Mouse (Mus musculus): ENCODE data around the gene Zmynd10. TPM values are rescaled to one million over a fixed set of nuclear protein-coding genes. Genes with fewer than 3 reads are reported as not detected.
"Not testable (repeated sequence)": the region's sequence is repeated elsewhere in the genome, so short reads cannot be mapped to it uniquely, and the experiment has no call there.

Zmynd10 gene
- total RNA-seq, 1 experiment from 2014 or later = not detected

DNA sequence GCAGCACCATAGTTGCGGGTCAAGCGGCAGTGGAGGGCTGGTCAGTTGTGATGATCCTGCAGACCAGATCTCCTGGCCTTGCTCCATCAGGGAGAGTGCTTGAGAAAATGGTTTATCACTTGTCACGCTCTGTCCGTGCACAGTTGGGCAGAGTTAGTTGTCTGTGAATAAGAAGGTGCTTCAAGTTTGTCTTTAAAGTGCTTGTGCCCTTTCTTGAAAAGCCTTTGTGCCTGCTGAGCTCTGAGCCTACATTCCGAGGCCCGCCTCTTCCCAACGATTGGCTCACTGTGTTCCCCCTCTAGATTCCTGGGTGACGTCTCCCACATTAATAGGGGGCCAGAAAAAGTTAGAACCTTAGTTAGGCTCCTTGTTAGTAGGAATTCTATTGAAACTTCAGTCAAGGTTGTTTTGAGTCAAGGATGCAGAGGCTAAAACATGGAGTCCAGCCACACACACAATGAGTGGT, 4.8 kb downstream of the Zmynd10 start:
- no peak for ATAC-seq (ENCODE audit: extremely low read depth, insufficient number of reproducible peaks, low FRiP score, poor library complexity, severe bottlenecking)

- ATAC-seq (ENCODE audit: extremely low read depth, insufficient number of reproducible peaks, low FRiP score, poor library complexity, severe bottlenecking) = no peak
Observed at GRCm38 (mm10) chr9:107552690-107553393, 5.7 kb downstream of the Zmynd10 start.

- no peak for ATAC-seq (ENCODE audit: extremely low read depth, insufficient number of reproducible peaks, low FRiP score, poor library complexity, severe bottlenecking)
Observed at GRCm38 (mm10) chr9:107553541-107554318, 6.6 kb downstream of the Zmynd10 start.

DNA sequence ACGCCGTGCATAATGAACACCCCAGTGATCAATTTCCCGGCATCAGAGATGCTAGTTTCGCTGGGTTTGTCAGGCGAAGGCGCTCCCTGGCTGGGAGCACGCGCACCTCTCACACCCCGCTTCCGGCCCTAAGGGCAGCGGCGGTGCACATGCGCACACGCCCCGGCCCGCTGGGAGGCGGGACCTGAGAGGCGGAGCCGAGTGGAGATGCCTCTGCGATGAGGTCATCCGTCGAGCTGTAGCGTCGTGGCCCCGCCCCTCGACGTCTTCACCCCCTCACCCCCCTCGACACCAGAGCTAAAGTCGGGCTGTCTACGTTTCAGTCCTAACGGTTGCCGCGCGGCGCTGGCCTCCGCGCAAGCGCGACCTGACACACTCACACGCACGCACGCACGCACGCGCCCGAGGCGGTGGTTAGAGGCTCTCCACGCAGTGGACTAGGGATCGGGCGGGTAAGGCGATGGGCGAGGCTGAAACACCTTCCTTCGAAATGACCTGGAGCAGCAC, 7.3 kb downstream of the Zmynd10 start:
- peak; percentile 85 for ATAC-seq (ENCODE audit: extremely low read depth, insufficient number of reproducible peaks, low FRiP score, poor library complexity, severe bottlenecking)

- no peak for ATAC-seq (ENCODE audit: extremely low read depth, insufficient number of reproducible peaks, low FRiP score, poor library complexity, severe bottlenecking)
Observed at GRCm38 (mm10) chr9:107555031-107555457, 7.9 kb downstream of the Zmynd10 start.

- ATAC-seq (ENCODE audit: extremely low read depth, insufficient number of reproducible peaks, low FRiP score, poor library complexity, severe bottlenecking) = no peak
Observed at GRCm38 (mm10) chr9:107555701-107556100, 8.6 kb downstream of the Zmynd10 start.

DNA sequence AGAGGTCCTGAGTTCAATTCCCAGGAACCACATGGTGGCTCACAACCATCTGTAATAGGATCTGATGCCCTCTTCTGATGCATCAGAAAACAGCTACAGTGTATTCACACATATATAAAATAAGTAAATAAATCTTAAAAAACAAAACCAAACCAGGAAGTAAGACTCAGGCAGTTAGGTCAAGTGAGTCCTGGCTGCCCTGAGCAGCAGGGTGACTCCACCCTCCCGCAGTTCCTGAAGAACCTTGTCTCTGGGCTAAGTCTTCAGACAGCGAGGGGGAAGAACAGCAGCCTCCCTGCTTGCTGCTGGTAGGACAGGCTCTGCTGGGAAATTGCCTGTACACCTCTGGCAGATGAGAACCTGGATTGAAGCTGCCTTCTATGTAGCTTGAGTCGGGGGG, 9.2 kb downstream of the Zmynd10 start:
- no peak for ATAC-seq (ENCODE audit: extremely low read depth, insufficient number of reproducible peaks, low FRiP score, poor library complexity, severe bottlenecking)

DNA sequence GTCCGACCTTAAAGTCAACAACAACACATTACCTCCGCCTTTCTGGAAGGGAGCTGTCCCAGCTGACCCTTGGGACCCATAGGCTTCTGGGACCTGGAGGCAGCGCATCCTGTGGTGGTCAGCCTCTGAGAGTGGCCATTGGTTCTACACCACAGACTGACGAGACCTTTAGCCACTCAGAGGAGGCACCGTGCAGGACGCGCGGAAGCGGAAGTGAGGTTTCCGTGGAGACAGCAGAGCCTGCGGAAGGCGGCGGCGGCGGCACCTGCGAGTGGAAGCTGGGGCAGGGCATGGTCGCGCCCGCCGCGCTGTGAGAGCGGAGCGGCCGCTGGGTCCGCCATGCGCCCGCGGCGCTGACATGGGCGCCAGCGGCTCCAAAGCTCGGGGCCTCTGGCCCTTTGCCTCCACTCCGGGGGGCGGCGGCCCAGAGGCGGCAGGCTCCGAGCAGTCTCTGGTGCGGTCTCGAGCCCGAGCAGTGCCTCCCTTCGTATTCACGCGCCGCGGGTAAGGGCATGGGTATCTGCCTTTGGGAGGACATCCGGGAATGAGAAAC, 16.0 kb downstream of the Zmynd10 start, which contains the start of gene Tusc2:
Tusc2 (plus strand) TSS at position 227 of the 553 bp plus-strand sequence.
- ATAC-seq (ENCODE audit: extremely low read depth, insufficient number of reproducible peaks, low FRiP score, poor library complexity, severe bottlenecking) = peak; percentile 92

- not testable (repeated sequence) for ATAC-seq (ENCODE audit: extremely low read depth, insufficient number of reproducible peaks, low FRiP score, poor library complexity, severe bottlenecking)
Observed at GRCm38 (mm10) chr9:107565556-107565955, 18.5 kb downstream of the Zmynd10 start.

DNA sequence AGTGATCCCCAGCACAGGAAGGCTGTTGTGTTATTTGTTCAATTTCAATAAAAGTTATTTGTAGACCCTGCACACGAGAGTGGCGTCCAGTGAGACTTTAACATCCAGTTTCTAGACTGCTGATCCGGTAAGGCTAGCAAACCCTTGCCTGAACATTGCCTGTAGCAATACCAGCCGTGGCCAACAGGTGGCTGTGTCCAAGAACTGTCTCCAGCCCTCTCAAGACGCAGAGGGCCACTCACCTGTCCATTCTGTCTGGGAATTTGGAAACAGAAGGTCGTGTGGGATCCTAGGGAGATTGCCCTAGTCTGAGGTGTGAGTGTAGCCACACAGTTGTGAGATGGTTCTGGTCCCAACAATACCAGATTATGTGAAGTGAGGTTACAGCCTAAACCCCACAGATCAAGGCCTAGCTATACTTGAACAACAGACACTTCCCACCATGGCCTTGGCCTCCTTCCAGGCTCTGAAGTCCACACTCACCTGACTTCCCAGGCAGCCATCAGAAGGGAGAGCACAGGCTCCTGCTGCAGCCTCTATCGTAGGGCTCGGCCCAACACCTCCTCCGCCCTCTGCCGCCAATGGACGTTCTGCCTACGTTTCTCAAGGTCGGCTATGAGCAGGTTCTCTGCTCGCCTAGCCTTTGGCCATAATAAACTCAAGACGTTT, 19.1 kb downstream of the Zmynd10 start:
- peak; percentile 38; the same call in 1 of the 2 replicates for ATAC-seq (ENCODE audit: extremely low read depth, insufficient number of reproducible peaks, low FRiP score, poor library complexity, severe bottlenecking)

GRCm38 (mm10) chr9:107566855-107567254, 19.8 kb downstream of the Zmynd10 start:
- ATAC-seq (ENCODE audit: extremely low read depth, insufficient number of reproducible peaks, low FRiP score, poor library complexity, severe bottlenecking) = no peak

- ATAC-seq (ENCODE audit: extremely low read depth, insufficient number of reproducible peaks, low FRiP score, poor library complexity, severe bottlenecking) = no peak
Observed at GRCm38 (mm10) chr9:107567702-107568319, 20.7 kb downstream of the Zmynd10 start, which contains the start of gene Hyal2. Gene Hyal2 (plus strand): TSS chr9:107567945.

- peak; percentile 62 for ATAC-seq (ENCODE audit: extremely low read depth, insufficient number of reproducible peaks, low FRiP score, poor library complexity, severe bottlenecking)
Observed at GRCm38 (mm10) chr9:107568331-107569261, 21.5 kb downstream of the Zmynd10 start.

- ATAC-seq (ENCODE audit: extremely low read depth, insufficient number of reproducible peaks, low FRiP score, poor library complexity, severe bottlenecking) = no peak
Observed at GRCm38 (mm10) chr9:107569270-107569669, 22.2 kb downstream of the Zmynd10 start.

- ATAC-seq (ENCODE audit: extremely low read depth, insufficient number of reproducible peaks, low FRiP score, poor library complexity, severe bottlenecking) = no peak
Observed at GRCm38 (mm10) chr9:107570016-107570415, 22.9 kb downstream of the Zmynd10 start.

DNA sequence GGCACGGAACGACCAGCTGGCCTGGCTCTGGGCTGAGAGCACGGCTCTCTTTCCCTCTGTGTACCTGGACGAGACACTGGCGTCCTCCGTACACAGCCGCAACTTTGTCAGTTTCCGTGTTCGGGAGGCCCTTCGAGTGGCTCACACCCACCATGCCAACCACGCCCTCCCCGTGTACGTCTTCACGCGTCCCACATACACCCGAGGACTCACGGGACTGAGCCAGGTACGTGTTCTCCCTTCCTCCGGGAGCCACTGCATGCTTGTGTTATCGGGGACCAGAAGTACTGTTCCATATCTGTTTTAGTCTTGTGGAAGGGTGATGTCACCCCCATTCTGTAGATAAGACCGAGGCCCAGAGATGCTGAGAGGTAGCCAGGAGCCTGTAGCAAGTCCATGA, 23.7 kb downstream of the Zmynd10 start:
- no peak for ATAC-seq (ENCODE audit: extremely low read depth, insufficient number of reproducible peaks, low FRiP score, poor library complexity, severe bottlenecking)

DNA sequence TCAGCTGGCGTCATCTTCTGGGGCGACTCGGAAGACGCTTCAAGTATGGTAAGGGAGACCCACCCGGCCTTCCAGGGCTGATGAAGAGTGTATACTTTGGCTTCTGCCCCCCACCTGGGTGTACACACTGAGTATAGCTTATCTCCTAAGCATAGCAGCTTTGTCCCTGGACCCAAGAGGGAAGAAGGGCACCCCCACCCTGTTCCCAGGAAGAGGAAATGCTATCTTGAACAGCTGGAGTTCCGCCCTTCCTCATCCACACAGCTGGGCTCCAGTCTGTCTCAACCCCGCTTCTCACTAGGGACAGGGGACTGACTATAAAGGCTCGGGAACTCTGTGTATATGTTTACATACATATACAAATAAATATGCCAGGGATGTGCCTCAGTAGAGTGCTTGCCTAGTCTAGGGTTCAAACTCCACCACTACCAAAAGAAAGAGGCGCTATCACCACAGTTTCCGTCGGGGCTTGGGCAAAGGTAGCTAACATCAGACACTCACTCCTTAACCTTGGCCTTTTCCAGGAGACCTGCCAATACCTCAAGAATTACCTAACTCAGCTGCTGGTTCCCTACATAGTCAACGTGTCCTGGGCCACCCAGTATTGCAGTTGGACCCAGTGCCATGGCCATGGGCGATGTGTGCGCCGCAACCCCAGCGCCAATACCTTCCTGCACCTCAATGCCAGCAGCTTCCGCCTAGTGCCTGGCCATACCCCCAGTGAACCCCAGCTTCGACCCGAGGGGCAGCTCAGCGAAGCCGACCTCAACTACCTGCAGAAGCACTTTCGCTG, 24.6 kb downstream of the Zmynd10 start:
- ATAC-seq (ENCODE audit: extremely low read depth, insufficient number of reproducible peaks, low FRiP score, poor library complexity, severe bottlenecking) = no peak

Measured in neutrophil, adult 5-6 weeks (primary cell).